Mouse (Mus musculus): Measurements from ENCODE around the gene Icam5. TPM values are rescaled to one million over a fixed set of nuclear protein-coding genes. Genes with fewer than 3 reads are reported as not detected.

Icam5 gene
- polyA plus RNA-seq, 1 experiment from 2014 or later: 0.13 TPM

DNA sequence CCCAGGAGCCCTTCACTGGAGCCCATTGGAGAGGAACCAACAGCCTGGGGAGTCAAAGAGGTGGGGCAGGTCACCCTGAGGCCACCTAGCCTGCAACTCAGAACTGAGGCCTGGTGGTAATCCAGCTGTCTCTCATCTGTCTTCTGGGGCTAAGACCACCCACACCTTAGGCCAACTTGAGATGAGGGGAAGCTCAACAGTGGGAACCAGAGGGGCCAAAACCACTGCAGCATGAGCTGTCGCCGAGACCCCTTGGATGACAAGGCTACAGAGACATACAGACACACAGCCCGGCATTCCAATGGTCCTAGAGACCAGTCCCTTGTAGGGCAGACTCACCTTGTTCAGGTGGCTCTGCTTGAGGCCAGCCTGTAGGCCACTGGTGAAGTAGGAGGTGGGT is 43.8 kb downstream of the Icam5 start:
- 88% methylated on average over 3 of the region's 3 CpGs for WGBS
- H3K36me3 ChIP-seq: peaks cover 68% of the 10 kb centered on the region

GRCm38 (mm10) chr9:21081127-21081526 is 49.3 kb downstream of the Icam5 start:
- Histone ChIP-seq H3K4me1 (no peaks in the 10 kb centered on the region), H3K36me3 (peaks cover 96% of the 10 kb centered on the region), H3K9me3 (no peaks in the 10 kb centered on the region), H3K9ac (no peak overlapping the region), H3K4me2 (no peak overlapping the region), H3K27me3 (no peaks in the 10 kb centered on the region), H3K4me3 (no peak overlapping the region), H3K27ac (no peak overlapping the region)
- 85% methylated on average over 9 of the region's 9 CpGs for WGBS
- ATAC-seq (ENCODE audit: insufficient number of reproducible peaks, insufficient read depth, low FRiP score, low TSS enrichment, low read depth): no peak

More for the DNA sequence above, 43.8 kb downstream of the Icam5 start:
- H3K4me1 ChIP-seq: peaks cover 15% of the 10 kb centered on the region; the same call in 1 of the 2 replicates
- no peak overlapping the region for H3K27ac ChIP-seq
- no peak overlapping the region for H3K4me3 ChIP-seq
- no peaks in the 10 kb centered on the region for H3K27me3 ChIP-seq
- no peaks in the 10 kb centered on the region for H3K9me3 ChIP-seq
- H3K4me2 ChIP-seq: no peak overlapping the region
- ATAC-seq (ENCODE audit: insufficient number of reproducible peaks, insufficient read depth, low FRiP score, low TSS enrichment, low read depth): no peak
- H3K9ac ChIP-seq: no peak overlapping the region

GRCm38 (mm10) chr9:21083324-21083723 is 51.5 kb downstream of the Icam5 start:
- ATAC-seq (ENCODE audit: insufficient number of reproducible peaks, insufficient read depth, low FRiP score, low TSS enrichment, low read depth): no peak
- Histone ChIP-seq H3K27ac (no peak overlapping the region), H3K4me3 (no peak overlapping the region), H3K27me3 (no peaks in the 10 kb centered on the region), H3K36me3 (peaks cover 95% of the 10 kb centered on the region), H3K4me1 (no peaks in the 10 kb centered on the region), H3K4me2 (no peak overlapping the region), H3K9ac (no peak overlapping the region), H3K9me3 (no peaks in the 10 kb centered on the region)
- WGBS: 92% methylated on average over 3 of the region's 3 CpGs

MicroRNAs encoded within 50 kb of the gene (microRNA counts, 519-probe panel; counts per million panel counts)
- microRNA mmu-miR-1900: 3,347 counts per million, percentile 76 among the panel's probes with 10 or more counts

Small RNAs within 50 kb of the gene (microRNA-seq; reads per million reads assigned to microRNA genes)
- gene Mir1900 (not detected), gene Mir7082 (1.5 reads per million)

Other genes starting within 250 kb of the Icam5 start
- gene Col5a3, start 217.0 kb upstream of the Icam5 start, polyA plus RNA-seq (2015; fragmentation: Nextera tagmentation; extraction: Ambion mirVana): 0.72 and 0.80 TPM in 2 replicates
- not detected in 2 replicates for gene Rdh8, start 213.6 kb upstream of the Icam5 start, polyA plus RNA-seq (2015; fragmentation: Nextera tagmentation; extraction: Ambion mirVana)
- 7.5 and 9.1 TPM in 2 replicates for gene A230050P20Rik, start 163.4 kb upstream of the Icam5 start, polyA plus RNA-seq (2015; fragmentation: Nextera tagmentation; extraction: Ambion mirVana)
- gene Angptl6, start 152.3 kb upstream of the Icam5 start, polyA plus RNA-seq (2015; fragmentation: Nextera tagmentation; extraction: Ambion mirVana): 3.6 and 5.4 TPM in 2 replicates
- gene Ppan, start 143.9 kb upstream of the Icam5 start, polyA plus RNA-seq (2015; fragmentation: Nextera tagmentation; extraction: Ambion mirVana): 86.2 and 87.6 TPM in 2 replicates
- 292 and 343 TPM in 2 replicates for gene Eif3g, start 133.4 kb upstream of the Icam5 start, polyA plus RNA-seq (2015; fragmentation: Nextera tagmentation; extraction: Ambion mirVana)
- 102 and 109 TPM in 2 replicates for gene Dnmt1, start 72.2 kb upstream of the Icam5 start, polyA plus RNA-seq (2015; fragmentation: Nextera tagmentation; extraction: Ambion mirVana)
- gene S1pr2, start 55.3 kb upstream of the Icam5 start, polyA plus RNA-seq (2015; fragmentation: Nextera tagmentation; extraction: Ambion mirVana): 67.8 and 71.5 TPM in 2 replicates
- 142 TPM in 2 replicates for gene Mrpl4, start 29.3 kb upstream of the Icam5 start, polyA plus RNA-seq (2015; fragmentation: Nextera tagmentation; extraction: Ambion mirVana)
- 13.4 and 15.4 TPM in 2 replicates for gene Icam1, start 16.1 kb upstream of the Icam5 start, polyA plus RNA-seq (2015; fragmentation: Nextera tagmentation; extraction: Ambion mirVana)
- 0.27 and 2.6 TPM in 2 replicates for gene Icam4, start 2.7 kb upstream of the Icam5 start, polyA plus RNA-seq (2015; fragmentation: Nextera tagmentation; extraction: Ambion mirVana)
- 1.3 TPM in 1 of 2 replicates, not detected in the other for gene Zglp1, start 35.0 kb downstream of the Icam5 start, polyA plus RNA-seq (2015; fragmentation: Nextera tagmentation; extraction: Ambion mirVana)
- 0.79 and 1.0 TPM in 2 replicates for gene Gm49373, start 41.0 kb downstream of the Icam5 start, polyA plus RNA-seq (2015; fragmentation: Nextera tagmentation; extraction: Ambion mirVana)
- gene Fdx1l, start 41.5 kb downstream of the Icam5 start, polyA plus RNA-seq (2015; fragmentation: Nextera tagmentation; extraction: Ambion mirVana): 60.0 and 60.2 TPM in 2 replicates
- gene Gm38431, start 59.9 kb downstream of the Icam5 start, polyA plus RNA-seq (2015; fragmentation: Nextera tagmentation; extraction: Ambion mirVana): 2.3 and 2.4 TPM in 2 replicates
- 57.7 and 61.0 TPM in 2 replicates for gene Raver1, start 59.9 kb downstream of the Icam5 start, polyA plus RNA-seq (2015; fragmentation: Nextera tagmentation; extraction: Ambion mirVana)
- 14.1 and 14.4 TPM in 2 replicates for gene Tyk2, start 99.2 kb downstream of the Icam5 start, polyA plus RNA-seq (2015; fragmentation: Nextera tagmentation; extraction: Ambion mirVana)
- gene Cdc37, start 117.9 kb downstream of the Icam5 start, polyA plus RNA-seq (2015; fragmentation: Nextera tagmentation; extraction: Ambion mirVana): 328 and 359 TPM in 2 replicates
- gene Pde4a, start 133.6 kb downstream of the Icam5 start, polyA plus RNA-seq (2015; fragmentation: Nextera tagmentation; extraction: Ambion mirVana): 4.9 and 6.1 TPM in 2 replicates
- gene Keap1, start 207.3 kb downstream of the Icam5 start, polyA plus RNA-seq (2015; fragmentation: Nextera tagmentation; extraction: Ambion mirVana): 65.2 and 70.7 TPM in 2 replicates
- gene S1pr5, start 216.4 kb downstream of the Icam5 start, polyA plus RNA-seq (2015; fragmentation: Nextera tagmentation; extraction: Ambion mirVana): 0.21 and 0.58 TPM in 2 replicates
- 33.3 and 35.4 TPM in 2 replicates for gene Atg4d, start 233.2 kb downstream of the Icam5 start, polyA plus RNA-seq (2015; fragmentation: Nextera tagmentation; extraction: Ambion mirVana)

Measured in embryonic facial prominence, embryonic 13.5 days (tissue).